Comparison of ENCODE assay signal across 8 mouse cellular contexts in the genomic region with DNA sequence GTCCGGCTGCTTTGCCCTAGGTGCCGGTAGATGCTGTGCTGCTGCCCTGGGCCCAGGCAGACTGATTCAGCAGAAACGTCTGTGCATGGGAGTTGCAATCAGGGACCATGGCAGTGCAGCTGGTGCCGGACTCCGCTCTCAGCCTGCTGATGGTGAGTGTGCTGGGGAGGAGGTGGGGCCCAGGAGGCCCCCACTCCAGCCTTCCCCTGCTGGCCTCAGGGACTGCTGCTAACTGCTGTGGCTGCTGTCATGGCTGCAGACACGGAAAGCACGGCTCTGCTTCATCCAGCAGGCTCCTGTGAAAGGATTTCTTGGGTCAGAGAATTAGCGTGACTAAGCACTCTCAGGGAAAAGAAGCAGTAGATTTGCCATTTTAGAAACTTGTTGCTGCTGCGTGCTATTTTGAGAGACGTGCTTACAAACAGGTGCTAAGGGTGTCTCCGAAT. TPM values are rescaled to one million over a fixed set of nuclear protein-coding genes. Genes with fewer than 3 reads are reported as not detected.
DNase-seq lines count a peak whose midpoint lies in the region; ATAC-seq and TF ChIP-seq lines count a peak whose summit lies in the region.
"Had no signal": no experiment of that assay in that cellular context is flagged by ENCODE, and none has a peak within 500 bp of the region (broad histone marks: within the 10 kb centered on the region; RNA-seq: fewer than 3 reads in every experiment).

No protein-coding gene starts in this region.

- no peaks in the 10 kb centered on the region for H3K36me3 ChIP-seq in lung, embryonic 14.5 days (ENCODE audit: insufficient read depth)
- H3K36me3 ChIP-seq in embryonic facial prominence, embryonic 12.5 days = no peaks in the 10 kb centered on the region
- H3K36me3 ChIP-seq in hindbrain, embryonic 15.5 days = no peaks in the 10 kb centered on the region
- H3K36me3 ChIP-seq in limb, embryonic 14.5 days (ENCODE audit: control insufficient read depth, insufficient read depth, low read length) = no peaks in the 10 kb centered on the region
- H3K36me3 ChIP-seq in stomach, embryonic 15.5 days = no peaks in the 10 kb centered on the region
- H3K36me3 ChIP-seq: liver, embryonic 13.5 days had no signal

- peak overlapping the region; percentile 32; the same call in 1 of the 2 replicates for H3K4me2 ChIP-seq in lung, embryonic 14.5 days
- peak overlapping the region; percentile 32 for H3K4me2 ChIP-seq in embryonic facial prominence, embryonic 12.5 days (replicated peaks)
- H3K4me2 ChIP-seq in hindbrain, embryonic 15.5 days = peak overlapping the region; percentile 52
- peak overlapping the region; percentile 21; the same call in 1 of the 2 replicates for H3K4me2 ChIP-seq in limb, embryonic 14.5 days (replicated peaks; ENCODE audit: low read depth, low read length, severe bottlenecking)
- H3K4me2 ChIP-seq in stomach, embryonic 15.5 days = 0 out of 2 replicates have a peak overlapping the region, but pooled peaks have one; percentile 17
- H3K4me2 ChIP-seq: liver, embryonic 13.5 days had no signal

- no peaks in the 10 kb centered on the region for H3K27me3 ChIP-seq in lung, embryonic 14.5 days (ENCODE audit: insufficient read depth, low read length)
- no peaks in the 10 kb centered on the region; the same call in 1 of the 2 replicates for H3K27me3 ChIP-seq in embryonic facial prominence, embryonic 12.5 days
- no peaks in the 10 kb centered on the region for H3K27me3 ChIP-seq in hindbrain, embryonic 15.5 days
- H3K27me3 ChIP-seq in limb, embryonic 14.5 days (ENCODE audit: control insufficient read depth, insufficient read depth, low read length) = no peaks in the 10 kb centered on the region
- no peaks in the 10 kb centered on the region for H3K27me3 ChIP-seq in stomach, embryonic 15.5 days (replicated peaks)
- H3K27me3 ChIP-seq: liver, embryonic 13.5 days had no signal

- no peak for TF ChIP-seq POLR2A in limb, embryonic 14.5 days (IDR thresholded peaks at IDR 0.05; ENCODE audit: borderline replicate concordance, extremely low read depth, insufficient read depth, insufficient read length)

- no peaks in the 10 kb centered on the region for H3K9me3 ChIP-seq in lung, embryonic 14.5 days (ENCODE audit: low read depth, low read length)
- no peaks in the 10 kb centered on the region for H3K9me3 ChIP-seq in embryonic facial prominence, embryonic 12.5 days
- no peaks in the 10 kb centered on the region for H3K9me3 ChIP-seq in hindbrain, embryonic 15.5 days
- no peaks in the 10 kb centered on the region for H3K9me3 ChIP-seq in limb, embryonic 14.5 days (ENCODE audit: control insufficient read depth, low read length)
- no peaks in the 10 kb centered on the region for H3K9me3 ChIP-seq in stomach, embryonic 15.5 days
- H3K9me3 ChIP-seq: liver, embryonic 13.5 days had no signal

- peak; percentile 22 for DNase-seq in lung, embryonic 14.5 days
- DNase-seq in lung, postnatal 14 days = no peak
- DNase-seq in limb, embryonic 14.5 days (ENCODE audit: low spot score) = no peak
- no peak for DNase-seq in ovary, postnatal 14 days (ENCODE audit: low spot score)
- DNase-seq: liver, embryonic 13.5 days had no signal

- WGBS in lung, embryonic 14.5 days = 26% methylated on average over 11 of the region's 11 CpGs
- 39% methylated on average over 11 of the region's 11 CpGs for WGBS in embryonic facial prominence, embryonic 12.5 days
- 19% methylated on average over 11 of the region's 11 CpGs for WGBS in hindbrain, embryonic 15.5 days
- WGBS in limb, embryonic 14.5 days = 26% methylated on average over 11 of the region's 11 CpGs
- 42% methylated on average over 11 of the region's 11 CpGs for WGBS in stomach, embryonic 15.5 days

- H3K4me3 ChIP-seq in lung, embryonic 14.5 days (ENCODE audit: low read depth, low read length) = no peak overlapping the region
- H3K4me3 ChIP-seq in embryonic facial prominence, embryonic 12.5 days = no peak overlapping the region
- peak overlapping the region; percentile 33 for H3K4me3 ChIP-seq in hindbrain, embryonic 15.5 days
- no peak overlapping the region; the same call in 1 of the 2 replicates for H3K4me3 ChIP-seq in limb, embryonic 14.5 days (replicated peaks; ENCODE audit: low read length)
- no peak overlapping the region for H3K4me3 ChIP-seq in stomach, embryonic 15.5 days (replicated peaks)
- H3K4me3 ChIP-seq: liver, embryonic 13.5 days had no signal

- no peak overlapping the region for H3K9ac ChIP-seq in lung, embryonic 14.5 days
- H3K9ac ChIP-seq in embryonic facial prominence, embryonic 12.5 days = peak overlapping the region; percentile 29; the same call in 1 of the 2 replicates
- H3K9ac ChIP-seq in hindbrain, embryonic 15.5 days = peak overlapping the region; percentile 28
- 0 out of 2 replicates have a peak overlapping the region, but pooled peaks have one; percentile 38 for H3K9ac ChIP-seq in limb, embryonic 14.5 days (ENCODE audit: low read depth, low read length, severe bottlenecking)
- H3K9ac ChIP-seq in stomach, embryonic 15.5 days = no peak overlapping the region
- H3K9ac ChIP-seq: liver, embryonic 13.5 days had no signal

- H3K27ac ChIP-seq in lung, embryonic 14.5 days (ENCODE audit: low read depth) = no peak overlapping the region
- H3K27ac ChIP-seq in embryonic facial prominence, embryonic 12.5 days = no peak overlapping the region; the same call in 1 of the 2 replicates
- peak overlapping the region; percentile 68 for H3K27ac ChIP-seq in hindbrain, embryonic 15.5 days (replicated peaks)
- no peak overlapping the region for H3K27ac ChIP-seq in limb, embryonic 14.5 days (replicated peaks; ENCODE audit: low read depth, low read length)
- H3K27ac ChIP-seq in stomach, embryonic 15.5 days = no peak overlapping the region
- H3K27ac ChIP-seq: liver, embryonic 13.5 days had no signal

- no peaks in the 10 kb centered on the region for H3K4me1 ChIP-seq in lung, embryonic 14.5 days (ENCODE audit: insufficient read depth)
- peaks cover 17% of the 10 kb centered on the region; the same call in 1 of the 2 replicates for H3K4me1 ChIP-seq in embryonic facial prominence, embryonic 12.5 days
- H3K4me1 ChIP-seq in hindbrain, embryonic 15.5 days (replicated peaks) = peaks cover 24% of the 10 kb centered on the region
- H3K4me1 ChIP-seq in limb, embryonic 14.5 days (ENCODE audit: control insufficient read depth, insufficient read depth, low read length) = peaks cover 20% of the 10 kb centered on the region
- peaks cover 7% of the 10 kb centered on the region for H3K4me1 ChIP-seq in stomach, embryonic 15.5 days
- H3K4me1 ChIP-seq: liver, embryonic 13.5 days had no signal

- TF ChIP-seq CTCF in lung, embryonic 14.5 days (IDR thresholded peaks at IDR 0.05; ENCODE audit: low read depth) = no peak

- ATAC-seq in lung, embryonic 14.5 days (ENCODE audit: insufficient read depth) = peak; percentile 84; the same call in 1 of the 2 replicates
- peak; percentile 74; the same call in 1 of the 2 replicates for ATAC-seq in embryonic facial prominence, embryonic 12.5 days (ENCODE audit: insufficient number of reproducible peaks, insufficient read depth, low FRiP score, low TSS enrichment)
- peak; percentile 84 for ATAC-seq in hindbrain, embryonic 15.5 days (ENCODE audit: low FRiP score, low read depth)
- ATAC-seq in limb, embryonic 14.5 days (ENCODE audit: low FRiP score, low read depth) = peak; percentile 77; the same call in 1 of the 2 replicates
- no peak for ATAC-seq in stomach, embryonic 15.5 days (ENCODE audit: insufficient read depth, low FRiP score, low read depth)

RNA-seq across cellular contexts. Expression of a gene that starts 0.9 kb away (rescaled TPM):
- 36.4 and 37.1 TPM in 2 replicates for polyA plus RNA-seq in lung, embryonic 14.5 days (2014; fragmentation: Nextera tagmentation; extraction: Ambion mirVana)
- 58.7 and 67.1 TPM in 2 replicates for polyA plus RNA-seq in embryonic facial prominence, embryonic 12.5 days (2016; fragmentation: Nextera tagmentation; extraction: Ambion mirVana)
- 56.1 and 57.0 TPM in 2 replicates for polyA plus RNA-seq in hindbrain, embryonic 15.5 days (2015; fragmentation: Nextera tagmentation; extraction: Ambion mirVana)
- 47.0 and 59.3 TPM in 2 replicates for polyA plus RNA-seq in limb, embryonic 14.5 days (2012; rRNA removed)
- polyA plus RNA-seq in limb, embryonic 14.5 days (2014; fragmentation: Nextera tagmentation; extraction: Ambion mirVana) = 39.6 and 48.2 TPM in 2 replicates
- 22.9 and 24.4 TPM in 2 replicates for polyA plus RNA-seq in stomach, embryonic 15.5 days (2015; fragmentation: Nextera tagmentation; extraction: Ambion mirVana)

Comparison
In these comparisons a context has a peak if more than half of its experiments do, and no peak if none do; other contexts are left out.
1. H3K9ac ChIP-seq: peak in embryonic facial prominence, embryonic 12.5 days (single experiment), hindbrain, embryonic 15.5 days (single experiment) and limb, embryonic 14.5 days (single experiment); none in lung, embryonic 14.5 days (single experiment) and stomach, embryonic 15.5 days (single experiment).
2. Peak in every context shown above with its lines, with median percentiles within 50 percentile points of each other: H3K4me2 ChIP-seq.